Mouse (Mus musculus) kidney, adult 8-10 months (tissue): ENCODE results near the gene Nkd1.

Experiments
- DNase-seq, 2 experiments: peaks; one replicate each; pipeline ENCODE4 v3.0.0; 2022

Gene Nkd1

DNA sequence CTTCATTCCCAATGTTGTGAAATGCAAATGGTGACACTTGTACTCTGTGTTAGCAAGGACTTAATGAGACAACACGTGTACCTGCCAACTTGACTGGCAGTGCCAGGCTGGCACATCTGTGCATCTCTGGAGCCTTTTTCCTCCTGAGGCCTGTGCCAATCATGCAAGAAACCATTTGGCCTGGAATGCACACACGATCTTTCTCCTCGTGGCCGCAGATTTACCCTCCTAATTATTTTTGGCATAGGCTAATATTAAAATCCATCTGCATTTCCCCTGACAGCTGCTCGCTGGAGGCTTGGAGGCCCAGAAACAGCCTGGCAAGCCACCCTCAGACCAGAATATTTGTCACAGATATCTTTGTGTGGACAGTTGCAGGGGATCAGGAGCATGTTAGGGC lies 56.5 kb downstream of the Nkd1 start:
- DNase-seq = no peak

- no peak for DNase-seq
These were observed 57.4 kb downstream of the Nkd1 start for GRCm38 (mm10) chr8:88578413-88579175.

- peak; percentile 53 to 62 for DNase-seq
These were observed 58.1 kb downstream of the Nkd1 start for GRCm38 (mm10) chr8:88579246-88579645.

DNA sequence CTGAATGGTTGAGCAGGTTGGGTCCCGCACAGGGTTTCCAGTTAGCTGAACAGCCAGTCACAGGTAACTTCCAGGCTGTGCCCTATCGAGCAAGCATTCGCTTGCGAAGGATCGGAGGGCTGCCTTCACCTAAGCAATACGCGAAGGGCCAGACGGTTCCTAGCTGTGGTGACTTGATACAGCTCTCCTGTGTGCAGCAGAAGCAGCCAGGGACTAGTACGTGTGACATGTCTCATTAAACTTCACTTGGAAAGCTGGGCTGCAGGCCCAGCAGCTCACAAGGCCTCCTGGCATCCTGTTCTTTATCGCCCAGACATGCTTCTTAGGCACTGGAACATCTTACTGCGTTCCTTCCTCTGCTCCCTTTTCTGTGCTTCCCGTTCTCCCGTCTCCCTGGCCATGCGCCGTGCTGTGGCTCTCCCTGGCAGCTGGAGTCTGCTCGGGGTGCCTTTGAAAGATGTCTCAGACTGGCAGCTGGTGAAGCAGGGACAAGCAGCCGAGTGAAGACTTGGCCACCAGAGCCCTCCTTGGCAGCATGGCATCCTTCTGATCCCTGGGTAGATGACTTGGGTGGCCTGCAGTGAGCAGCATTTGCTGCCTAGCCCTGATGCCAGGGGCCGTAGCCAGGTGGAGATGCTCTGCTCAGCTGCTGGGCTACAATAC lies 58.6 kb downstream of the Nkd1 start:
- DNase-seq = no peak

- no peak for DNase-seq
These were observed 59.6 kb downstream of the Nkd1 start for GRCm38 (mm10) chr8:88580785-88581184.

- no peak for DNase-seq
These were observed 62.7 kb downstream of the Nkd1 start for GRCm38 (mm10) chr8:88583863-88584262.

DNA sequence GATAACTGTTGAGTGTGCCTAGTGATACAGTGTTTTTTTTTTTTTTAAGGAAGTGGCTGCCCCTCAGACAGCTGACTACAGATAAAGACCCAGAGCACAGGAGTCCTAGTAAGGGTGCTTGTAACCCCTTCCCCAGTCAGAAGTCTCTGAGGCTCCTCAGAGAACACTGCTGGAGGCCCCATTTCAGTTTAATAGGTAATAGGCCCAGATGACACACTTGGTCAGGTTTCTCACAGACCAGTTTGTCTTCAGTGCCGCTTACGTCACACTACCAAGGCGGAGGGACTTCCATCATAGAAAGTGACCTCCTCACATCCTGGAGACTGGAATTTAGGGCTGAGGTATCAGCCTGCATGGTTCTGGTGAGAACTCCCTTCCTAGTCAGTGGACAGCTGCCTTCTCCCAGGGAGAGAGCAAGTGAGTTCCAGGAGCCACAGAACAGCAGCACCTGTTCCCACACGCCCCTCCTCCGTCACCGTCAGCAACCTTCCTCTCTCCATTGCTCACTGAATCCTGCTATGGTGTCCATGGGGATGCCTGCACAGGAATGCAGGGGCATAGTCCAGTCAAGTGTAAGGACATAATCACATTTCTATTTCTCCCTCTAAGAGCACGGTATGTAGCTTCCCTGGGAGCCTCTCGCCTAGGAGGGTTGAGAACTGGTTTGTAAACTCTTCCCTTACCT lies 67.2 kb downstream of the Nkd1 start:
- DNase-seq = no peak

- no peak for DNase-seq
These were observed 69.1 kb downstream of the Nkd1 start for GRCm38 (mm10) chr8:88590226-88590625.

DNA sequence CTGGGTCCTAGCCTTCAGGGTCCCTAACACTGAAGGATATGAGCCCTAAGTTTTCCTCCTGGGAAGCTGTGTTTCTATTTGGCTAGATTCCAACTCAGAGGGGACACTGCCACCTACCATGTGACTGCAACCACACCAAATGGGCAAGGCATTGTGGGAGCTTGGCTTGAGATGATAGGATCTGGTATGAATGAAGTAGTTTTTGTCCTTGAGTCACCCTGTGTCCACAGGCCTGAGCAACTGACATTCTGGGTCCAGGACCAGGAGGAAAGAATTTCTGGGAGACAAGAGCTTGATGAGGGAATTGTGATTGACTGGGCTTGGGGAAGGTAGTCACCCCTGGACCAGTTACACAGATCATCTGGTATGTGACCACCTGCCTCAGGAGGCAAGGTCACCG lies 72.8 kb downstream of the Nkd1 start:
- DNase-seq = no peak

DNA sequence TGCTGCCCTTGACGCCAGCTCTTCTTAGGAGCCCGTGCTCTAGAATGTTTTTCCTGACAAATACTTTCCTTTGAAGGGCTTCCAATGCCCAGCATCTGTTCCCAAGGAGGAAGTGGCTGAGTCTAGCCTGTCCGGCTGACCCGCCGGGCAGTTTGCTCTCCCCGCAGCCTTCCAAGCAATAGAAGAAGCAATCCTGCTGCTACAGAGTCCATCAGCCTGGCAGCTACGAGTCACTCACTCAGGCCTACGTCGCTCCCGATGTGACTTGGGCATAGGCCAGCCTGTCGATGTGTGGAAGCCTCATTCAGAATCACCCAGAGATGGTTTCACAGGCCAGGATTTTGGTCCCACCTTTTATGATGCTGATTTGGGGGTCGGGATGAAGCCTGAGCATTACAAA lies 74.9 kb downstream of the Nkd1 start:
- DNase-seq = no peak

GRCm38 (mm10) chr8:88598578-88598977 lies 77.4 kb downstream of the Nkd1 start:
- DNase-seq = no peak

DNA sequence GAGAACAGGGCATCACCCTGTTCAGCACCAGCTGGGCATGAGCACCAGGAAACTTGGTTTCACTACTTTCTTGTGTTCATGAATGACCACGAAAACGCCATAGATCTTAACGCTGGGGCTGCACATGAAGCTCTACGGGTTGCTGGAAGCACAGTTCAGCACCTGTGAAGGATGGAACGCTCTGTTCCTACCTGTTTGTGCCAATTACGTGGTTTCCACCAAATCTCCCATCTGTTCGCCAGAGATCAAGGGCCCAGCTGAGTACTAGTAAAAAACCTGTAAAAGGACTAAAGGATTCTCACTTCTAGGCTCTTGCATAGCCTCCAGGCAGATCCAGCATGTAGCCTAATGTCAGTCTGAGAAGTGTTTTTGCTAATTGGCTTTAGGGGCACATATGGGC lies 78.3 kb downstream of the Nkd1 start:
- DNase-seq = no peak

DNA sequence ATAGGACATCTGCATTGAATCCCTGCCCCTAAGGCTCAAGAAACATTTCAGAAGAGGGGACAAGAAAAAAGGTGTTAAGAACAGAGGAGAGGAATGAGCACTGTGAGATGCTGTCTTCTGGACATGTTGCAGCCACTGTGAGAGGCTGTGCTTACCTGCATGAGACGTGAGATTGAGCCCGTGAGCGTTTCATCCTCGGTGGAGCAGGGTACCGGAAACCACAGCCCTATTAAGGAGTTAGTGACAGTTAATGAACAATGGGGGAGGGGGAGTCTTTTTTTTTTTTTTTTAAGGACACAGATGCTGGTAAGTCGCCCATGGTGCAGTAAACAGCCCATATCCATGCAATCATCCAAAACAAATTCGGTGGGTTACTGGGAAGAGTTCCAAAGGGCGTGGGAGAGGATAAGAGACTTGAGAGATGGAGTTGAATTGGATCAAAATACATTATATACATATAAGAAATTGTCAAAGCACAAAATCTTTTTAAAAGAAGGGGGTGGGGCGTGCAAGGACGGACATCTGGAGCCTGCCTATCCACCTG lies 82.4 kb downstream of the Nkd1 start:
- no peak for DNase-seq

DNA sequence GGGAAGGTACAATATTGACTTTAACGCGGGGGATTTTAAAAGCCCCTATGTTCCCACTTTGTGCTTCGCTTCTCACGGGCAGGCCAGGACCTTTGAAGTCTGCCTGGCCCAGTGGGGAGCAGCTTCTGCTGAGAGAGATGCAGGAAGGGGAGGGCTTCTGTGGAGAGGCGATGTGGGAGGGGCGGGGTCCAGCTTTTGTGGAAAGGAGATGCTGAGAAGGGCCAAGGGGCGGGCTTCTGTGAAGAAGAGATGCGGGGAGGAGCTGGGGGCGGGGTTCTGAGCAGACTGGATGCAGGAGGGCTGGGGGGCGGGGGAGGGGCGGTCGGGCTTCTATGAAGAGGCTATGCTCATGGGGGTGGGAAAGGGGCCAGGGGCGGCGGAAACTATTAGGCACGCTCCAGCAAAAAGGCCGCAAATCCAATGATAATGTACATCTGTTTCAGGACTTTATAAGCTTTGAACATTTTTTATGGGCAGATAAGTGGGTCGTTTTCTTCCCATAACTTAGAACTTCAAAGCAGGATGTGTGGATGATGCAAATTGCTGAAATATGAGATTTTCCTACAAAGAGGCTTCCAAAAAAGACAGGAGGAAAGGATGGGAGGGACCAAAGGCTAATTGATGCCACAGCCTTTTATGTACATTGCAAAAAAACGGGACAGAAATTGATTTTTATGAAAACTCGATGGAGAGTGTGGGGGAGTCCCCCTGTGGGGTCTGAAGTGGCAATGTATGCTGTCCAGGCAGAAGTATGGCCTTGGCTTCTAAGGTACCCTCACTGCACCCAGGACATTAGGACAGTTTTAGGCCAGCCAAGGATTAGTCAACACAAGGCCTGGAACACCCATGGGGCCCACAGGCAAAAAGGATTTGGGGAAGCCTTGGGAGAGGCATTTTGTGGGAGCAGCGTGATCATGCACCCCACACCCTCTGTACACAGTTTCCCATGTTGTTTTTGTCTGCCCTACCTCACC lies 83.2 kb downstream of the Nkd1 start:
- peak; percentile 8 to 9 for DNase-seq

- no peak for DNase-seq
These were observed 84.3 kb downstream of the Nkd1 start for GRCm38 (mm10) chr8:88605361-88606040.

DNA sequence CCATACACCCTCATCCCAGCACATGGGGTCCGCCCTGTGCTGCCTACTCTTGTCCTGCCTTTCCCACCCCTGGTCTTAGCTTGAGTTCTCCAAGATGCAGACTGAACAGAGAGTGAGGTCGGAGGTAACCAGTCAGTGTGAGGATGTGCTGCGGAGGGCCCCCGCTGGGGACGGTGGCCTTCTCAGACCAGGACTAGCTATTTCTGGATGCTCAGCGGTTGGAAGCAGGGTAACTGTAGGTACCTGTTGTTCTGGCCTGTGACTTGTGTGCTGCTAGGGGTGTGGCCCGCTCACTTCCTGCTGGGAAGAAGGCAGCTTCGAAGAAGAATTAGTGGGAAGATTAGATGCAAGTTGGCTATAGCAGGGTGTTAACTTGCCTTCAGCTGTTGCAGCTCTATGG lies 87.9 kb downstream of the Nkd1 start:
- DNase-seq = no peak

DNA sequence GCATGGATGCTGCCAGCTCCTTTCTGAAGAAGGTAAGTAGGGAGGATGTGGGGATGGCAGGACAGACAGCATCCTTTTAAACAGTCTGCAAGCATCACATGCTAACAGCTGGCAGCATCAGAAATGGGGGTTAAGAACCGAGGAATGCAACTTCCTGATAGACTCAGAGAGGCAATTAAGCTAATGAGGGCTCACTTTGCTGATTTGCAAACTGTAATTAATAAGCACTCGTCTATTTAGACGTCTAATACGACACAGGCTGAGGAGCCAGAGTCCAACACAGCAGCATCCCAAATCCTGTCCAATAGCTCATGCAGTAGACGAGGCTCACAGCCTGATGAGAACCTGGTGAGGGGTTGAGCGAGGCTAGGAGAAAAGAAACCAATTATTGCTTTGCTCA lies 89.1 kb downstream of the Nkd1 start:
- no peak for DNase-seq

GRCm38 (mm10) chr8:88614981-88615380 lies 93.8 kb downstream of the Nkd1 start:
- no peak for DNase-seq

DNA sequence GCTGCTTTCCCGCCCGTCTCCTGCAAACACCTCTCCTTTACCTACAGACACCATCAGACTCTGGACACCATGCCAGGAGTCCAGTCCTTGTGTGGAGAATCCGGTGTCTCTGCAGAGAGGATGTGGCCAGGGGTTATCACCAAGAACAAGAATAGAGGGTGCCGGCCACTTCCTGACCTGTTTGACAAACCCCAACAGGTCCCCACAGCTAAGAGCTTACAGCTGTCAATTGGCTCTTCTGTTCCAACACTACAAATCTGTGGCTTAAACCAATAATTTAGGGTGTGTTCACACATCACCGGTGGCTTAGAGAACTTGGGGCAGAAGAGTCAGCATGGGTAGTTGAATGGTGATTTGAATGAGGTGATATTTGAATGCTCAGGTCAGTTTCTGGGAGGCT lies 97.5 kb downstream of the Nkd1 start:
- DNase-seq = no peak

GRCm38 (mm10) chr8:88619513-88619912 lies 98.4 kb downstream of the Nkd1 start:
- DNase-seq = no peak

DNA sequence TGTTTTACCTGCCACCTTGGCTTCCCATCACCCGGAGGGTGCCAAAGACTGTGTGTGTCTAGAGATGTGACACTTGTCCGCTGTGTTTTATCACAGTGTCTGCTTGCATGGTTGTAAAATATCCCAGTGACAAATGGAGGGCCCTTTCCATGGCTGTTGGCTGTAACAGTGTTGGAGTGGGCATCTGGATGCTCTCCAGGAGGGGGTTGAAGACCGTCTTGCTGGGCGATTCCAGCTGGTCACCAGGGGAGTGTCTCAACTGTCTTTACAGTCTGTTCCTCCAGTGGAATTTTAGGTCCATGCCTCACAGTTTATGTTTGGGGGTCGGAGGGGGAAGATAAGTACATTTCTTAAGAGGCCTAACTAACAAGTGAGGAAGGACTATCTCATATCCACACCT lies 99.8 kb downstream of the Nkd1 start:
- DNase-seq = no peak

DNA sequence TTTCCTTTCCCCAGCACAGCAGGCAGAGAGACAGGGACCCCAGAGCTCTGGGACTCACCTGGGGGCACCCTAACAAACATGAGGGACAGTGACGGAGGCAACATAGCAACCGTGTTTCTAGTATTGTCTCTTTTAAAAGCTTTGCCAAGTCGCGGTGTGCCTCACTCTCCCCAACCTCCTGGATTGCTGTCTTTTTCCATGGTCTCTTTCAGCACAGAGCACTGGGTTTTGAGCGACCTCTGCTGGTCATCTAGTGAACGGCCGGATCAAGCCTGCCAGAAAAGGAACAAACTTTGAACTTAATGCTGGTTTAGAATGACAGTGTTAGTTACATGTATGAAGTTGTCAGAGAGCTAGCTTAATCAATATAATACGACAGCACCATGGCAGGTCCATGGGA lies 100.3 kb downstream of the Nkd1 start:
- DNase-seq = peak; percentile 37 to 81
